Mouse (Mus musculus) frontal cortex, postnatal 36 days (tissue): ENCODE measurements around the gene Atg7.
A peak's percentile ranks its signal among the peaks of the same experiment; 100 is the strongest.
"Not testable (repeated sequence)": the region's sequence is repeated elsewhere in the genome, so short reads cannot be mapped to it uniquely, and the experiment has no call there.

Source experiments
- DNase-seq, 2 experiments: peaks; one replicate each; pipeline ENCODE4 v3.0.0; 2022; ENCODE audit warnings: low spot score in 2 of 2

Gene Atg7

DNA sequence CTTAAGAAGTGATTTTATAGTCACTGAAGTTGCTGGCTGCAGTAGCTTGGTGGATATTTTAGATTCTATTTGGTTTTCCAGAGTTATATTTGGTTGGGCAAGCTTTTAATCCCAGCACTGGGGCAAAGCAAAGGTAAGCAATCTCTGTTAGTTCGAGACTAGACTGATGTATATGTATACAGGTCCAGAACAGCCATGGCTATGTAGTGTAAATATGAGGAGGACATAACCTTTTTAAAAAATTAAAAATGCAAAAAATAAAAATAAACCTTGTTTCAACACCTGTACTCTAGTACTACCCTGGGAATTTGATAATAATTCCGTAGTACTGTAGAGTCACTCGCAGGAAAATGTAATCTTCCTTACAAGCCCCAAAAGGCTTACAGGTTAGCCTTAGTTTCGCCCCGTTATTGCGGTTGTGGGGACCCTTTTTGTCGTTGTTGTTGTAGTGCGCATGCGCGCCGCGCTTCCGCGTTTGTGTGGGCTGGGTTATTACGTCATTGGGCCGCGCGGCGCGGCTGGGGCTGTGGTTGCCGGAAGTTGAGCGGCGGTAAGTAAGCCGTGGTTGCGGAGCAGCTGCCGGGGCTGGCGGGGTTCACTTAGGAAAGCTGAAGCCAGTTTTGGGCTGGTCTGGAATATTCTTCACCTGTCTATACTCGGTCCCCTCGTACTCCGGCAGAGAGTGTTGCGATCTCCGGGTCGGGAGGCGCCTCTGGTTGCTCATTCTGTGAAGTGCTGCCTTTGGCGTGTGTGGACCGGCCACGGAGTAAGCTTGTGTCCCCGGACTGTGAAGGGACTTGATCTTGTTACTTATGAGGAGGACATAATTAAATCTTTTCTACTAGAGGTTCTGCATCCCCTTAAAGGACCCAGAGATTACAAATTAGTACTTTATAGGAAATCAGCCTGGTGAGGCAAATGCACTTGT lies at the start of gene Atg7:
Gene Atg7 (plus strand): TSS at position 497 of the 928 bp plus-strand sequence.
- DNase-seq = peak; percentile 84 to 94

DNA sequence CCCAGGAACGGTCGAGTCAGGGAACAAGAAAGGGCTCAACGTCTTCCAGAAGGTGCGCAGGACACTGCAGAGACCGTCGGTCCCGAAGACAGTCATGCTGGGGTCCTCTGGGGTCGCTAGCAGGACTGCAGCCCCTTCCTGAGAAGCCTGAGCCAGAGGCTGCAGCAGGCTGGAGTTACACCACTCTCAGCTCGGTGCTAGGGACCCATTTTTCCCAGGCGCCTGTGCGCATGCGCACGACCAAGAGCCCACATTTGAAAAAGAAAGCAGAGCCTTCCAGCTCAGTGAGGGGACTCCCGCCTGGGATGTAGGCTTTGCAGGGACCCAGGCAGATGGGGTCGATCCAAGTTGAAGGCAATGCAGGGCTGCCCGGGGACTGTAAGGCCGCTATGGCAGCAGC lies 28.8 kb upstream of the Atg7 start:
- peak; percentile 68 to 77 for DNase-seq

DNA sequence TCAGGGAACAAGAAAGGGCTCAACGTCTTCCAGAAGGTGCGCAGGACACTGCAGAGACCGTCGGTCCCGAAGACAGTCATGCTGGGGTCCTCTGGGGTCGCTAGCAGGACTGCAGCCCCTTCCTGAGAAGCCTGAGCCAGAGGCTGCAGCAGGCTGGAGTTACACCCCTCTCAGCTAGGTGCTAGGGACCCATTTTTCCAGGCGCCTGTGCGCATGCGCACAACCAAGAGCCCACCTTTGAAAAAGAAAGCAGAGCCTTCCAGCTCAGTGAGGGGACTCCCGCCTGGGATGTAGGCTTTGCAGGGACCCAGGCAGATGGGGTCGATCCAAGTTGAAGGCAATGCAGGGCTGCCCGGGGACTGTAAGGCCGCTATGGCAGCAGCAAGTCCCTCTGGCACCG lies 9.0 kb upstream of the Atg7 start:
- not testable (repeated sequence) for DNase-seq

DNA sequence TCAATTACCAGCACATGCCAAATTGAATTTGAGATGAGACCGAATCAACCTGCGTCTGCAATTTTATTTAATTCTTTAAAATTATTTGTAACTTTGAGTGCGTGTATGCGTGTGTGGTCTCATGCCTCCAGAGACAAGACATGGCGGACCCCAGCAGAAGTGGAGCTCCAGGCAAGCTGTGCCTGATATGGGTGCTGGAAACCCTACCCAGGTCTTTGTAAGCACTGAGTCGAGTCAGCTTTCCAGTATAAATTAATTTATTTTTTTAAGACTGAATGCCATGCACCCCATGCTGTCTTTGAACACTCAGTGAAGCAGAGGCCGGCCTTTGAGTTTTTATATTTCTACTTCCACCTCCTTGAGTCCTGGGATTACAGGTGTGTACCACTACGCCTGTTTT lies 819 bp downstream of the Atg7 start:
- no peak for DNase-seq

DNA sequence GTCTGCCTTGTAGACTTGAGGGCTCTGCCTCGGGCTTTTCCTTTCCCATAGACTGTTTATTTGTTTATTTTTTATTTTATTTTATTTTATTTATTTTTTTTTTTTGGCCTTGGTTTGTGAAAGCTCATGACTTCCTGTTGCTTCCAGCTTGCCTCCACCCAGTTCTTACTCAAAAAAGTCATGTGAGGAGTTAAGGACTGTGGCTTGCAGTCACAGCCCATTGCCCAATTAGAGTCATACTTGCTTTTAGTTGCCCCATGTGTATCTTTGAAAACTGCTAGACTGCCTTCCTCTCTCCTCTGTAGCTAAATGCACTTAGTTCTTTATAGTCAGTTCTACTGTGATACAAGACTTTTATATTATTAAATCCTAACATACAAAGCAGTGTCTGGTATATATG lies 1.6 kb downstream of the Atg7 start:
- no peak for DNase-seq

DNA sequence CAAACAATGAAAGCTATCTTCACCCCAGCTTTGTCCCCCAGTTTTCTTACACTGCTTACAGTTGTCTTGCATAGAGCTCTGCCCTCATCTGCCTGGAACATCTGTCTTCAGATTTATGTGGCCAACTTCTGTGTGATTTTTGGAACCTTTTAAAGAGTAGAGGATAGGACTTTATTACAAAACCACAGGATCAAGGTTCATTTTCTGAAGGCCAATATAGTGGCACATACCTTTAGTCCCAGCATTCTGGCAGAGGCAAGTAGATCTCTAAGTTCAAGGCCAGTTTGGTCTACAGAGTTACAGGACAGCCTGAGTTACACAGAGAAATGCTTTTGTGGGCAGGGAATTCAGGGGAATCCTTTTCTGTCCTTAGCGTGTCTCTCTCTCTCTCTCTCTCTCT lies 3.3 kb downstream of the Atg7 start:
- no peak for DNase-seq

DNA sequence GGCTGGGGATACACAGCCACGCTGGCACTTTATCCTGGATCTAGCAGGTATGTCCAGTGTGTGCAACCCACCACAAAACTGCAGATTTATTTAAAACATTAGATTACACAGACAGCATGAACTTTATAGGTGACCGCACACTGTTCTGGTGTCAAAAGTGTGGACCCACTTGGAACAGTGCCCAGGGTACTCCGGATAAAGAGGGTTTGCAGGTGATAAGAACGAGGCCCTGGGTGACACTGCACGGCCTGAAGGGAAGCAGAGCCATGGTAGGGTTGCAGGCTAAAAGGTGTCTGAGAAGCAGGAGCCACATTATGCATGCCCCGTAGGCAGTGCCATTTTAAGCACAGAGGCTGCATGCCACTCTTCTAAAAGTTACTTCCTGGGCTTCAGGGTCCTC lies 4.1 kb downstream of the Atg7 start:
- no peak for DNase-seq

DNA sequence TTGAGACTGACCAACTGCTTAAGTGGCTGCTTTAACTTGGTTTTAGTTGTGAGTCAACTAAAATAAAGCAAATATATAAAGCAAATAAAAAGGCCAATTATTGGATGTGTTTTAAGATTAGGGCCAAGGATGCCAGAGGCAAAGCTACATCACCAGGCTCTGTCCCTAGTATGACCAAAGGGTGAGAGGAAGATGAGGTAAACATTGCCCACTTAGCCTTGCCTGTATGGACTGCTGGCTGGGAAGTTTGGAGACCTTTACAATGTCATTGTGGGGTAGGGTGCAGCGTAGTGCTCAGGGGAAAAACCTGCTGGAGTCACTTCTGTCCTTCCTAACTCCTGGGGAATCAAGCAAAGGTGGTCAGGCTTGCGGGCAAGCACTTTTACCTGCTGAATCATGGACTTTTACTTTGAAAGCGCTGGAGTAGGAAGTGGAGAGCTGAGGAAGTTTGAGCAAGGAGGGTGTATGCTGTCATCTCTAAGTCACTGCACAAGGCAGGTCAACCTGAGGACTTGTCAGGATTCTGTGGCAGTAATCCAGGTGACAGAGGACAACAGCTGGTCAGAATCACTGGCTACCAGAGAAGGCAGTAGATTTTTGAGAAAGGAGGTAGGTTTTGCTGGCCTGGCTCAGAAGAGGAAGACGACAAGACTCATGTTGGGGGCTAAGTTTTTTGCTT lies 5.6 kb downstream of the Atg7 start:
- DNase-seq = no peak

DNA sequence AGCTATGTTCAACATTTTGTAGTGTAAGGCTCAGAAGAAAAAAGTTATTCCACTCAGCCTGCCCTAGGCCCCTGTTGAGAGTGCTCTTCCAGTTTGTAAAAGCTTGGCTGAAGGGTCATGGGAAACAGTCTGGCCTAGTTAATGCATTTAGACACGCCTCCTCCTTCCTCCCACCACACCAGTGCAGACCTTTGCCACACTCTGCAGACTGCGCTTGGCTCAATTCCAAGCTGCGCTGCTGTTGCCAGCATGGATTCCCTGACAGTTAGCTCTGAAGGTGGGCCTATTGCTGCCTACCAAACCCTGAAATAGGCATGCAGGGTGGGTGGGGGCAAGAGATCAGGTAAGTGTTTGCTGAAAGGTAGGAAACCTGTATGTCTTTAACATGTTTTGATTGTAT lies 9.3 kb downstream of the Atg7 start:
- no peak for DNase-seq

DNA sequence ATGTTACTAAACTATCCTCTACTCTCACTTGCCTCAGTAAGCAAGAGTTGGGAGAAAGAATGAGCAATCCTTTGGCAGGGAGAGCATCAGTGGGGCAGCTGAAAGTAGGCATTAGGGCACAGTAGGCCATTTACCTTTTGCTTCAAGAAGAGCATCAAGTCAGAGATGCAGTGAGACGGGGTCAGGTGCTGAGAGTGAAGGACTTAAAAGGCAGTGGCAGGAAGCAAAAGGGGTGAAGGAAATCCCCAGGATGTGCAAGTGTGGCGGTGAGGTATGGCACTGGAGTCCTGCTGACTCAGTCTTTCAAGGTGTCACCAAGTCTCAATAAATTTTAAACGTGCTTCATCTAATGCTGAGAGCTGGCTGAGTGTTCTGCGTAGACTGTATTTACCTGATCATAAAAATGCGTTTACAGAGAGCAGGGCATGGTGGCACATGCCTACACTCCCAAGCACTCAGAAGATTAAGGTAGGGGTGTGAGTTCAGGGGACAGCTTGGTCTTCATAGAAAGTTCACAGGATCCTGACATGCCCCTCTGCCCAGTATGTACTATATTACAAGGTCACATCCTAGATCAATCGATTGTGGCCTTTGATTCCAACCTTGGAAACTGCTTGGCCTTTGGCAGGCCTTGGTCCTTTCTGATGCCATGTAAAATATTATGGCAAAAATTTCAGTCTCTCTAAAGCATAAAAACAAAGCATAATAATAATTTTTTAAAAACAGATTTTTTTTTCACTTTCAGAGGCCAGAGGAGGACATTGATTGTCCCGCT lies 14.1 kb downstream of the Atg7 start:
- no peak for DNase-seq

DNA sequence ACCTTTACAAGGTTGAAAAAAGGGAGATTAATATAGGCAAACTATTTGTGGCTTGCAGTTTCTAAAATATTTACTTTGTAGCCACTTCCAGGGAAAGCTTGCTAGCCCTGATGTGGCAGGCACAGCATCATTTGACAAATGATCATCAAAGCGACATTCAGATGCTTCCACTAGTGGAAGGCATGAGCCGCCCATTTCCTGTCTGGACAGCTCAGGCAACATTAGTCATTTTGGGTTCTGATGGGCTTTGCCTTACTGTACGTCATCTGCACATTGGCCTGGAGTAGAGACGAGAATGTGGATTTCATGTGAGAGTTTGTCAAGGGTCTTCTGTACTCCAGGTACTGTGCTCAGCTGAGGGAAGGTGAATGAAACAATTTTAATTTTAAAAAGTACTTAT lies 14.9 kb downstream of the Atg7 start:
- DNase-seq = no peak

DNA sequence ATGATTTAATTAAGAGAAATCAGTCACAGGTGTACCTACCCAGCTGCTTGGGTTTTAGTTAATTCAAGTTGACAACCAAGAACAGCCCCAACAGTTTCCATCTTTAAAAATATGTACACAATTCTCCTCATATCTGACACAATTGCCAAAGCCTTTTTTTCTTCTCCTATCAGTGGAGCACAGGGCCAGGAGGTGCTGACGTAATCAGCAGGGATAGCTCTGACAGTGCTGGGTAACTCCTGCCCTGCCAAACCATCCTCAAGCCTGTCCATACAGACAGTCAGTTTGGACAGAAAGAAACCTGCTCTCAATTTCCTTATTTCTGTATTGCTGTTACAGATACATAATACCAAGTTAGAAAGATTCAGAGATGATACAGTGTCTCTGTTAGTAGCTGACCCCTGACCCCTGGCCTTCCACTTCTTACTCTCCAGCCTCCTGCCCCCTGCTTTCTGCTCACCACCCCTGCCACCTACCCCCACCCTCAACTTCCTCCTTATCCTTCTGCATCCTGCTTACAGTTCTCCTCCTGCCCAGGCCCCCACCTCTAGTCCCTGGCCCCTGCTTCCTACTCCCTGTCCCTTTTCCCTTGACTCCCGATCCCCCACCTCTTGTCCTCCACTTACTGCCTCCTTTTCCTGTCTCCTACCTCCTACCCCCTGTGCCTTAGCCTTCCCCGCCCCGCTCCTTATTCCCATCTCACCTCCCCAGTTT lies 16.5 kb downstream of the Atg7 start:
- DNase-seq = no peak

DNA sequence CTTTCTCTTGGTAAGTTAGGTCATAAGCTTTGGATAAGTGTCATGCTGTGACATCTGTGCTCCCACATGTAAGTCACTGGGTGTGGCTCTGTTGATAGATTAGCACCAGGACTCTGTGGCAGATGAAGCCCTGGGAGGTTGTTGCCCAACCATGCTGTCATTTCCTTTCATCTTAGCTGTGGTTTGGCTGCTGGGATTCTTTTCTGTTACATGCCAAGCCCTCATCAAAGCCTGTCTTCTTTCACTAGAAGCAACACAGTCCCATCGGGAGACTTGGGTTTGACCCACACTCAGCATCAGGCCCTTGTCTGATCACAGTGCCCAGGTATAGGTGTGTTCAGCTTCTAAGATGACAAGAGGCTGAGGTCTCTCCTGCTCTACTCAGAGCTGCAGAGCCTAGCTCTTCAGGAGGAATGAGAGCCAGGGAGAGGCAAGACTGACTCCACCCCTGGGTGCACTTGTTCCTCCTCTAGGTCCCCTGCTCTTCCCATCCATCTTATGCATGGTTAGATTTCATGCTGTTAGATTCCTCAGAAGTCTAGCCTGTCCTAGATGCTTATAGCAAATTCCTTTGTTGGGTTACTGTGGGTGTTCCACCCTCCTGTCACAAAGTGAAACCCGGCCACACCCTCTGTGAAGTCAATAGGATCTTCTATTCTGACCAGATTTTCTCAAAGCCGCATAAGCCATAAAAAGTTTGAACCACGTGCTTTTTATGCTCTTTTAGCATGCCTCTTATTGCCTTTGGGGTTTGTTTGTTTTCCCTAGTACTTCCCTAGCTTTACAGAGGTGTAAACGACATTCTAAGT lies 17.3 kb downstream of the Atg7 start:
- no peak for DNase-seq

DNA sequence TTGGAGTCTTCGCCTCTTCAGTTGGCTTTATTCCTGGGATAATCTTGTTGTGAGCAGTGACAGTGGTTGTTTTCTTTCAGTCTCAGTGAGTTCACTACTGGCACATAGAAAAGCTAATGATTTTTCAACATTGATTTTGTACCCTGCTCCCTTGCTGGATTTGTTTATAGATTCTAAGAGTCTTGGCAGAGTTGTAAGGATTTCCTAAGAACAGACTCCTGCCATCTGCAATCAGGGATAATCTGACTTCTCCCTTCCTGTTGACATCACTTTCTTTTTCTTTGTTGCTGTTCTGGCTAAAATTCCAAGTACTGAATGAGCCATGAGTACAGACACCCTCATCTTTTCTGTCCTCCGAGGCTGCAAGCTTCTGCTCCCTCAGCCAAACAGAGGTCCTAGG lies 20.8 kb downstream of the Atg7 start:
- no peak for DNase-seq

DNA sequence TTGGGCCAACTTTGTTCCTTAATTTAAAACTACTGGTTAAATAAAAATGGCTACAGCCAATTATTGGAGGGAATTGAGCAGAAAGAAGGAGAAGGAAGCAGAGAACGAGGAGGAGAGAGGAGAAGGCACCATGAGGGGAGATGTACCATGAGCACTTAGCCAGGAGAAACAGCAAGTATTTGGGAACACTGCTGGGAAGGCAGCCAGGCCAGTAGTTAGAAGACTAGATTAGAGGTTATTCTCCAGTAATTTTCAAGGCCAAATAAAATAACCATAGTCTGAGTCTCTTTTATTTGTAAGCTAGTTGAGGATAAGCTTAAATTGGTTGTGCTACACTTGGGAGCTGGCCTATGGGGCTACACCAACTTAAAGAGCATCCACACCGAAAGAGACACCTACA lies 21.8 kb downstream of the Atg7 start:
- no peak for DNase-seq

DNA sequence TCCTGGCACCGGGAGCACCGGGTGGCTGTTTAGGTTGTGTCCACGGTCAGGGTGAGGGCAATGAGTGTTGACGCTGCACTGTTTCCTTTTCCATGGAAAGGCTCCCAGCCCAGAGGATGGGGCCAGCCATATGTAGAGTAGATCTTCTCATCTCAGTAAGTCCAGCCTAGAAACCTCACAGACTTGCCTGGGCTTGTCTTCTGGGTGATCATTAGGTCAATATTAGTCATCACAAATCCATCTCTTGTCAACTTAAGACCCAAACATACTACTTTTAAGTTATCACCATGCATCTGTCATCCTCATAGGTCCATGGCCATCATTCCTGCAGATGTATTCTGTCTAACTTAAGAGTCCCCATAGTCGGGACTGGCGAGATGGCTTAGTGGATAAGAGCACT lies 24.6 kb downstream of the Atg7 start:
- DNase-seq = no peak

DNA sequence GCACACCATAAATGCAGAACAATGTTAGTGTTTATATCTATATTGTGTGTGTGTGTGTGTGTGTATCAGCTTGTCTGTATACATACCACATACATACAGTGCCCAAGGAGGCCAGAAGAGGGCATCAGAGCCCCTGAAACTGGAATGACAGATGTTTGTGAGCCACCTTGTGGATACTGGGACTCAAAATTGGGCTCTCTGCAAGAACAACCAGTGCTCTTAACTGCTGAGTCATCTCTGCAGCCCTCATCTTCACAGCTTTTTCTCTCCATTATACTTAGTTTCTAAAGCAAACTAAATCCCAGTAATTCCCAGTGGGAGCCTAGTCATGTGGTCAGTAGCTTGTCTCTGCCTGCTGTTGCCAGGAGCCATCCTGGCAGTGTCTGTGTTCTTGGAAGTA lies 31.9 kb downstream of the Atg7 start:
- no peak for DNase-seq

DNA sequence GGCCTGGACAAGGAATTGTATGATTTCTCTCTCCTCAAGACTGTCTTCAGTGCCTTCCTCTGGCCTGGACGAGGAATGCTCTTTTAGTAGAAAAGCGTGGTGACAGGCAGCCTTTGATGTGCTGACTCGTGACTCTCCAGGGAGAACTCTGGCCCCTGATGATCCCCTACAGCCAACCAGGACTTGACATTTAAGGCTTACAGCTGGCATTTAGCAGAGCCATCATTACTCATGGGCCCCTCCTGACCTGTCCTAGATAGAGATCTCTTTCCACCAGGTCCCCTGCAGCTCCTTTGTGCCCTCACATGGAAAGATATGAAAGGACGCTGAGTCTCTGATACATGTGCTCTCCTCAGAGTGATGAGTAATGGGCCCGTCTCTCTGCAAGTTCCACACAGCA lies 33.2 kb downstream of the Atg7 start:
- DNase-seq = no peak

DNA sequence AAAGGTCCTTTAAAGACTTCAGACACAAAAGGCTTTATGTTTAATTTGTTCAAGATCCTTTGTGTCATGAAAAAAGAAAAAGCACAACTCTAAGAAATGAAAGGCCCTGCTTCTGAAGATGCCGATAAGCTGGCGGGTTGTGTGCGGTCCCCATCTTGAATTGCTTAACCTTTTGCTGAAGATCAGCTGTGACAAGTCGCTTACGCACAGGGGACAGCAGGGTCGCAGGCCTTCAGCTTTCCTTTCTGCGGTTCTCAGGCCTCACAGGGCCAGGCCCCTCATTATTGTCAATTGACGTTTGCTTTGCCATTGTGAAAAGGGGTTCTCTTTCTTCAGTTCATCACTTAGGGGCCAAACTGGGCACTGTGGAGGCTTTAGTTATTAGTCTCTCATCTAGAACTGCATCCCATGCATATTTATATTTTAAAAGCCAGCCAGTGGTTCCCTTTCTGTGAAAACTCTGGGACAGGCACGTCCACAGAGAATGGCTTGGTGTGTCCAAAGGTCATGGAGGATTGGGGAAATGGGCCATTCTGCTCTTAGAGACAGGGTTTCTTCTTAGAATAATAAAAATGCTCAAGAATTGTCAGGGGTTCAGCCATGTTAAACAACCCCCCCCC lies 39.3 kb downstream of the Atg7 start:
- no peak for DNase-seq

DNA sequence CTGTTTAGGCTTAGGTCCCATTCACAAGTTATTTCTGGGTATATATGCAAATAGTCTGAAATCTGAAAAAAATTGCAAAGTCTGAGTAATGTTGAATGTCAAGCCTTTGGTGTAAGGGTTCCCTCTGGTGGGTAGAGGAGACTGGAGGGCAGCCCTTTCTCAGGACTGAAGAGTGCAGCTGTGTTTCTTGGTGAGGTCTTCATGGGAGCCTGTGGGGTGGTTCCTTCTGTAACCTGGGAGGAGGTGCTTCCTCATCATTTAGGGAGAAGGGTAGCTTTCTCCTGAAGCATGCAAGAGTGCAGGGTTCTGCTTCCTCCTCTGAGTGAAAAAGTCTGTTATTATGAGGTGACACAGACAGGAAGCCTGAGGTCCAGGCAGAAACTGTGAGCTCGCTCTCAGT lies 40.8 kb downstream of the Atg7 start:
- no peak for DNase-seq

DNA sequence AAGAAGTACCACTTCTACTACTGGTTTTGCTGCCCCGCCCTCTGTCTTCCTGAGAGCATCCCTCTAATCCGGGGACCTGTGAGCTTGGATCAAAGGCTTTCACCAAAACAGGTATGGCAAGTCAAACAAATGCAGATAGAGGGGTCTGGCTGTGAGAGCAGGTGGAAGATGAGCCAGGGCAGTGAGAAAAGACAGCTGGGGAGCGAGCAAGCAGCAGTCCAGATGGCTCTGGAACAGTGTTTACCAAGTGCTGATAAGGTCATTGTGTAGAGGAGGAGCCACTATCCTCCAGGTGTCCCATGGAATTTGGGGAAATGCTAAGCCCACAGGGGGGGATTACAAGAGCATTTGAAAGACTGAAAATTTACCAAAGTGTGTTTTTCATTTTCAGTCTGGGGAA lies 41.5 kb downstream of the Atg7 start:
- DNase-seq = no peak
